9 mouse cellular contexts compared by ENCODE assay signal in the genomic region with DNA sequence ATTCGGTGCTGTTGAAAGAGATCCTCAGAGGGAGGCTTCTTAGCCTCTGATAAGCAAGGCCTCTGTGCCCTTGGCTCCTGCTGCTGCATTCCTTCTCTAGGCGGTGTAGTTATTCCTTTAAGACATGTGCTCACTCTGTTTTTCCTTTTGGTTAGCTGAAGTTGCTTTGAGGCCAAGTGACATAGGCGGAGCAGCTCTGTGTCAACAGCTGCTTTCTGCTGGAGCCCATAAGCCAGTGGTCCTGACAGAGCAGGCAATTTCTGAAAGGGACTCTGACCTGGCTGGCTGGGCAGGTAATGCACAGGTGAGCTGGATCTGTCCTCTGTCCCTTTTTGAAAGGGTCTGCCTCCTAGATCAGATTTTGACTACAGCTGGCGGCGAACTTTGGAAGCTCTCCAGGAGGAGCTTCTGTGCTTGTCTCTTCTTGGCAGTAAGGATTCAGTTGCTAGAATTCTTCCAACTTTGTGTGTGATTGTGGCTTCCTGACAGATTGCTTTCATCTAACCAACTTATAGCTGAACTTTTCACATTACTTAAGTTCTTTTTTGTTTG. TPM values are rescaled to one million over a fixed set of nuclear protein-coding genes. Genes with fewer than 3 reads are reported as not detected.
A peak's percentile ranks its signal among the peaks of the same experiment; 100 is the strongest.
DNase-seq lines count a peak whose midpoint lies in the region; ATAC-seq and TF ChIP-seq lines count a peak whose summit lies in the region.
"Had no signal": no experiment of that assay in that cellular context is flagged by ENCODE, and none has a peak within 500 bp of the region (broad histone marks: within the 10 kb centered on the region; RNA-seq: fewer than 3 reads in every experiment).

No protein-coding gene starts in this region.

- 18% methylated on average over 5 of the region's 5 CpGs for WGBS in intestine, postnatal 0 days
- WGBS in liver, postnatal 0 days (ENCODE audit: insufficient replicate concordance), result 60% methylated on average over 5 of the region's 5 CpGs
- 39% methylated on average over 5 of the region's 5 CpGs for WGBS in stomach, embryonic 14.5 days

- 0 out of 2 replicates have a peak, but pooled peaks cover 7% of the 10 kb centered on the region for H3K36me3 ChIP-seq in intestine, postnatal 0 days (ENCODE audit: control insufficient read depth, insufficient read depth)
- H3K36me3 ChIP-seq in liver, postnatal 0 days (replicated peaks; ENCODE audit: insufficient read depth, low read length), result peaks cover 23% of the 10 kb centered on the region
- peaks cover 7% of the 10 kb centered on the region; the same call in 1 of the 2 replicates for H3K36me3 ChIP-seq in stomach, embryonic 14.5 days (ENCODE audit: control insufficient read depth, insufficient read depth, low read length)

- no peaks in the 10 kb centered on the region for H3K27me3 ChIP-seq in intestine, postnatal 0 days (replicated peaks; ENCODE audit: control insufficient read depth, insufficient read depth, low read length)
- H3K27me3 ChIP-seq in liver, postnatal 0 days (ENCODE audit: insufficient read depth, low read length), result no peaks in the 10 kb centered on the region
- no peaks in the 10 kb centered on the region for H3K27me3 ChIP-seq in stomach, embryonic 14.5 days (ENCODE audit: control insufficient read depth, insufficient read depth, low read length)

- H3K27ac ChIP-seq in intestine, postnatal 0 days (ENCODE audit: low read depth, low read length), result peak overlapping the region; percentile 54; the same call in 1 of the 2 replicates
- peak overlapping the region; percentile 61; the same call in 1 of the 2 replicates for H3K27ac ChIP-seq in liver, postnatal 0 days (ENCODE audit: low read depth)
- H3K27ac ChIP-seq in stomach, embryonic 14.5 days (ENCODE audit: low read length), result peak overlapping the region; percentile 12; the same call in 1 of the 2 replicates
- H3K27ac ChIP-seq: liver, embryonic 14.5 days had no signal

- H3K9ac ChIP-seq in intestine, postnatal 0 days (ENCODE audit: low read depth, low read length), result no peak overlapping the region
- H3K9ac ChIP-seq in liver, postnatal 0 days (replicated peaks), result no peak overlapping the region; the same call in 1 of the 2 replicates
- H3K9ac ChIP-seq in stomach, embryonic 14.5 days (replicated peaks; ENCODE audit: low read depth, low read length), result no peak overlapping the region
- H3K9ac ChIP-seq: liver, embryonic 14.5 days had no signal

- no peak for TF ChIP-seq CTCF in intestine, postnatal 0 days (IDR thresholded peaks at IDR 0.05; ENCODE audit: low read depth)
- TF ChIP-seq CTCF in liver, postnatal 0 days (IDR thresholded peaks at IDR 0.05; ENCODE audit: low read depth), result no peak

- no peaks in the 10 kb centered on the region for H3K9me3 ChIP-seq in intestine, postnatal 0 days (ENCODE audit: control insufficient read depth)
- H3K9me3 ChIP-seq in liver, postnatal 0 days (ENCODE audit: low read length), result no peaks in the 10 kb centered on the region
- no peaks in the 10 kb centered on the region for H3K9me3 ChIP-seq in stomach, embryonic 14.5 days (ENCODE audit: control insufficient read depth, low read depth, low read length)

- no peak for TF ChIP-seq EP300 in liver, postnatal 0 days (IDR thresholded peaks at IDR 0.05; ENCODE audit: low read depth)

- no peak overlapping the region; the same call in 1 of the 2 replicates for H3K4me2 ChIP-seq in intestine, postnatal 0 days (replicated peaks; ENCODE audit: low read depth)
- no peak overlapping the region; the same call in 1 of the 2 replicates for H3K4me2 ChIP-seq in liver, postnatal 0 days (ENCODE audit: low read depth, low read length)
- H3K4me2 ChIP-seq in stomach, embryonic 14.5 days (replicated peaks; ENCODE audit: low read depth, low read length), result no peak overlapping the region

- DNase-seq in adrenal gland, postnatal 10 days, result peak; percentile 54
- no peak for DNase-seq in adrenal gland, adult 18-20 months (ENCODE audit: low spot score in 2 of 2)
- DNase-seq in urinary bladder, adult 2 months (ENCODE audit: low spot score), result peak; percentile 29
- DNase-seq in urinary bladder, postnatal 10 days (ENCODE audit: low spot score), result no peak
- no peak for DNase-seq in liver, postnatal 0 days
- no peak for DNase-seq in thymus, postnatal 0 days (ENCODE audit: low spot score)

- H3K4me1 ChIP-seq in intestine, postnatal 0 days (replicated peaks; ENCODE audit: control insufficient read depth, insufficient read depth, low read length), result peaks cover 20% of the 10 kb centered on the region
- H3K4me1 ChIP-seq in liver, postnatal 0 days (ENCODE audit: insufficient read depth), result peaks cover 48% of the 10 kb centered on the region
- peaks cover 26% of the 10 kb centered on the region for H3K4me1 ChIP-seq in stomach, embryonic 14.5 days (ENCODE audit: control insufficient read depth, insufficient read depth, low read length)

- peak; percentile 33; the same call in 1 of the 2 replicates for ATAC-seq in intestine, postnatal 0 days
- peak; percentile 22; the same call in 1 of the 2 replicates for ATAC-seq in liver, postnatal 0 days
- ATAC-seq in stomach, embryonic 14.5 days (ENCODE audit: insufficient number of reproducible peaks, insufficient read depth, low FRiP score, low read depth), result no peak

- no peak overlapping the region for H3K4me3 ChIP-seq in intestine, postnatal 0 days (ENCODE audit: low read depth, low read length)
- no peak overlapping the region for H3K4me3 ChIP-seq in liver, postnatal 0 days (ENCODE audit: low read depth, low read length)
- no peak overlapping the region for H3K4me3 ChIP-seq in stomach, embryonic 14.5 days (ENCODE audit: low read depth, low read length)

RNA-seq across cellular contexts. Expression of a gene that starts 37.2 kb away (rescaled TPM):
- total RNA-seq in adrenal gland, postnatal 10 days (2021), result 10 to 100 TPM; 41.7 to 42.1 TPM
- total RNA-seq in adrenal gland, adult 18-20 months (2021), result 10 to 100 TPM; 48.2 to 56.2 TPM
- 45.8 and 47.4 TPM in 2 replicates for polyA plus RNA-seq in urinary bladder, adult 2 months (2012; rRNA removed)
- polyA plus RNA-seq in intestine, postnatal 0 days (2015; fragmentation: Nextera tagmentation; extraction: Ambion mirVana), result 16.9 and 17.6 TPM in 2 replicates
- polyA plus RNA-seq in liver, postnatal 0 days (2015; fragmentation: Nextera tagmentation; extraction: Ambion mirVana), result 8.6 and 10.8 TPM in 2 replicates
- polyA plus RNA-seq in stomach, embryonic 14.5 days (2014; fragmentation: Nextera tagmentation; extraction: Ambion mirVana), result 20.8 and 22.6 TPM in 2 replicates
- 21.0 and 21.1 TPM in 2 replicates for polyA plus RNA-seq in thymus, postnatal 0 days (2015; fragmentation: Nextera tagmentation; extraction: Ambion mirVana)

Comparison
In these comparisons a context has a peak if more than half of its experiments do, and no peak if none do; other contexts are left out.
1. DNase-seq: peak in adrenal gland, postnatal 10 days (single experiment) and urinary bladder, adult 2 months (single experiment); none in adrenal gland, adult 18-20 months (0 of 2), urinary bladder, postnatal 10 days (single experiment), liver, postnatal 0 days (single experiment) and thymus, postnatal 0 days (single experiment).
2. Peak in every context shown above with its lines, with median percentiles within 50 percentile points of each other: H3K27ac ChIP-seq.